ENCODE assay signal across 11 mouse cellular contexts in the genomic region with DNA sequence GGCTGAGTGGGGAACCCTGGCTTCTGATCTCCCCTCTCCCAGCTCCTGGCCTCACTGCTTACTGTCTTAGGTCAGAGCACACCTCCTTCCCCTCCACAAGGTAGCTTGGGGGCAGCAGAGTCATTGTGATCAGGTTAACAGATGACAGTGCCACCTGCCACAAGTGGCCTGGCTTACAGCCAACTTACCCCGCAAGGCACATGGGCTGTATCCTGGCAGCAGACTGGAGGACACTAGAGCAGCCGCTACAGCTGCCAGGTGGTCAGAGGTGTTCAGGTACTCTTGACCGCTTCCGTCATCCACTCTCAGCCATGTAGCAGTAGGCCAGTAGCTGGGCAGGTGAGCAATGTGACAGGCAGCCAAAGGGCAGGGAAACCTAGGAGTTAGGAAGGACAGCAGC. TPM values are rescaled to one million over a fixed set of nuclear protein-coding genes. Genes with fewer than 3 reads are reported as not detected.
A peak's percentile ranks its signal among the peaks of the same experiment; 100 is the strongest.
DNase-seq lines count a peak whose midpoint lies in the region; ATAC-seq lines count a peak whose summit lies in the region.
"Had no signal": no experiment of that assay in that cellular context is flagged by ENCODE, and none has a peak within 500 bp of the region (broad histone marks: within the 10 kb centered on the region; RNA-seq: fewer than 3 reads in every experiment).

No protein-coding gene starts in this region.

- intact Hi-C loops in left cerebral cortex, postnatal 4 days (cut with DNase I) = no loop called here

- DNase-seq in CD4-positive, CD25-positive, alpha-beta regulatory T cell, adult 2 months (ENCODE audit: low read depth, low spot score) = peak; percentile 21
- peak; percentile 65 for DNase-seq in left cerebral cortex, postnatal 4 days
- DNase-seq in left cerebral cortex, adult 8-10 months (ENCODE audit: low spot score in 2 of 2) = no peak
- DNase-seq in induced T-regulatory cell, adult 2 months (ENCODE audit: low read depth) = peak; percentile 9
- peak; percentile 25 for DNase-seq in retina, postnatal 7 days (ENCODE audit: low read depth, low spot score)
- DNase-seq: gastrocnemius, postnatal 36 days; kidney, adult 2 months had no signal

- ATAC-seq in CD4-positive, CD25-positive, alpha-beta regulatory T cell, adult 4 months = no peak
- ATAC-seq in activated CD4-positive, CD25-positive, alpha-beta regulatory T cell, adult 4 months = no peak
- no peak for ATAC-seq in megakaryocyte-erythroid progenitor cell, adult 5-6 weeks (replicated peaks; ENCODE audit: low FRiP score, low TSS enrichment, poor library complexity, severe bottlenecking)
- ATAC-seq: Patski had no signal

RNA-seq across cellular contexts. Expression of a gene that starts 45.0 kb away (rescaled TPM):
- polyA plus RNA-seq in CD4-positive, CD25-positive, alpha-beta regulatory T cell, adult 4 months (2017; shearing (Covaris generic)) = not detected
- 10 to 100 TPM; 22.5 to 25.7 TPM for total RNA-seq in left cerebral cortex, postnatal 4 days (2021)
- 10 to 100 TPM; 11.1 to 15.6 (median 14.6) TPM for total RNA-seq in left cerebral cortex, adult 8-10 months (2022)
- not detected for polyA plus RNA-seq in activated CD4-positive, CD25-positive, alpha-beta regulatory T cell, adult 4 months (2017; shearing (Covaris generic))
- total RNA-seq in megakaryocyte-erythroid progenitor cell, adult 5-6 weeks (2014; fragmentation: Nextera tagmentation) = not detected in 2 replicates
- total RNA-seq in megakaryocyte-erythroid progenitor cell, adult 5-6 weeks (2017) = not detected in 2 replicates

Comparison
In these comparisons a context has a peak if more than half of its experiments do, and no peak if none do; other contexts are left out.
1. DNase-seq: peak in CD4-positive, CD25-positive, alpha-beta regulatory T cell, adult 2 months (single experiment), left cerebral cortex, postnatal 4 days (single experiment), induced T-regulatory cell, adult 2 months (single experiment) and retina, postnatal 7 days (single experiment); none in left cerebral cortex, adult 8-10 months (0 of 2).
2. RNA of a gene that starts 45.0 kb away (total RNA-seq): 22.5 to 25.7 TPM in left cerebral cortex, postnatal 4 days and 11.1 to 15.6 TPM in left cerebral cortex, adult 8-10 months; not detected in megakaryocyte-erythroid progenitor cell, adult 5-6 weeks; every median in the first group is over 10 times any median in the second.